Mouse (Mus musculus) gastrocnemius, postnatal 4 days (tissue): ENCODE measurements around the gene Tbcel. TPM values are rescaled to one million over a fixed set of nuclear protein-coding genes. Genes with fewer than 3 reads are reported as not detected.

Experiments
- DNase-seq, 2 experiments: peaks; one replicate each; pipeline ENCODE4 v3.0.0; 2021 to 2022; ENCODE audit warnings: low spot score in 2 of 2, mixed read lengths in 2 of 2
- total RNA-seq, 2 experiments: library from RNA; stranded (reverse); gene quantifications; 2 replicates each; pipeline ENCODE4 v1.2.3; 2021

Tbcel gene
- total RNA-seq, 2 experiments from 2014 or later = 23.2 to 26.4 TPM

DNA sequence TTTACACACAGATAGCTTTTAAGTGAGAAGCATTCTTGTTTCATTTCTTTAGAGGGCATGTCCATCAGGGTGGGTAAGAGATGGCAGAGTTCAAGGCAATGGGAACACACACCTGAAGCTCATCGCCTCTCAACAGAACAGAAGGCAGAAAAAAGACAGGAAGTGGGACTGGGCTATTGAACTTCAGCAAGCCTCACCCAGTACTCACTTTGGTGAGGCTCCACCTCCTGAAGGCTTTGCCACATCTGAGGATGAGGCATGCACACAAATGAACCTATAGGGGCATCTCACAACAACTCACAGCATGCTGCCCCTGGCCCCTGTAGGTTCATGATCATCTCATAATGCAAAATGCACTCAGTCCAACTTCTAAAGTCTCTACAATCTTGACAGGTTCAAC lies 19.5 kb downstream of the Tbcel start:
- no peak for DNase-seq

DNA sequence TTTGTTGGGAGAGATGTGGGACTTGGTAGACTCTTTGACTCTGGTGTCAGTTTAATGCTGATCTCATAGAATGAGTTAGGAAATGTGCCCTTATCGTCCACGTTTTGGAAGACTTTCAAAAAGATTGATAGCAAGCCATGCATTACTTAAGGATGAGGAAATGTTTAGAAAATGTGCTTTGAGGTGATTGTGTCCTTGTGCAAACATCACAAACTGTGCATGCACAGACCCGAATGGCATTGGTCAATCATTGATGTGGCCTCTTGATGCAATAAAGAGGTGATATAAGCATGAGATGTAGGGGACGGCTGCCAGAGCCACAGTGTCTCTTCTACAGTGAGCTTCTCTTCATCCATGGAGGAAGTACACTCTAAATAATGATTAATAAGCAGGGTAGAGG lies 20.7 kb downstream of the Tbcel start:
- DNase-seq = no peak

DNA sequence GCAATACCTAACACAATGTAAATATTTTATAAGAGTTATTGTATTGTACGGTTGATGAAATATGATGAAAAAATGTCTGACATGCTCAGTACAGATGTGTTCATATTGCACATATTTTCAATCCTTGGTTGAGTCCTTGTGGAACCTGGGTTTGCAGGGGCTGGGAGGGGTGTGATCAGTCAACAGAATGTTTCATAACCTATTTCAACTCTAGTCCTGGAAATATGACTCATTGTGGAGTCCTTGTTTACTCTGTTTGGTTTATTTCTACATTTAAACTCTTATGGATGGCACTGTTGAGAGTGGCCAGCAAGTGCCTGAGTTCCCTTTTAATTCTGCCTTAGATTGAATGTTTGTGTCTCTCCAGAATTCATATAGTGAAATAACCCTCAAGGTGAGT lies 22.9 kb downstream of the Tbcel start:
- DNase-seq = no peak

DNA sequence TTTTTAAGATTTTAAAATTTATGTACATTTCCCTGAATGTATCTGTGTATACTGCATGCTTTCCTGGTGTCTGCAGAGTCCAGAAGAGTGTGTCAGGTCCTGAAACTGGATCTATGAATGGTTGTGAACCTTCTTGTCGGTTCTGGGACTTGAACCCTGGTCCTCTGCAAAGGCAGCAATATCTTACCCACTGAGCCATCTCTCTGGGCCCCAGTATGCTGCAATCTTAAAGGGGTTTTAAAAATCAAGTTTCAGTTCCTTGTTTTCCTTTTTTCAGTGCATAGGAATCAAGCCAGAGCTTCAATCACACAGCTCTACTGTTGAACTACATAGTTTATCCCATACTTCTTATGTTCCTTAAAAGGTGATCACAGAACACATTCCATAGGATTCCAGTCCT lies 24.7 kb downstream of the Tbcel start:
- no peak for DNase-seq

DNA sequence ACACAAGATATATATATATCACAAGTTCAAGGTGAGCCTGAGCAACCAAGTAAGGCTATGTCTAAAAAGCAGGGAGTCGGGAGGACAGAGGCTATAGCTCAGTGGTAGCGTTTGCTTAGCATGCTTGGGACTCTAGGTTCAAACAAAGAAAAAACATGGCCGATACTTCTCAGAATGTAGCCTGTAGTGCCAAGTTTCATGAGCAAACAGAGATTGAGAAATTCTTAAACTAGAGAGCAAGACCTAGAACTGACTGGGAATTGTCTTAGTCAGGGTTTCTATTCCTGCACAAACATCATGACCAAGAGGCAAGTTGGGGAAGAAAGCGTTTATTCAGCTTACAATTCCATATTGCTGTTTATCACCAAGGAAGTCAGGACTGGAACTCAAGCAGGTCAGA lies 31.4 kb downstream of the Tbcel start:
- DNase-seq = no peak

DNA sequence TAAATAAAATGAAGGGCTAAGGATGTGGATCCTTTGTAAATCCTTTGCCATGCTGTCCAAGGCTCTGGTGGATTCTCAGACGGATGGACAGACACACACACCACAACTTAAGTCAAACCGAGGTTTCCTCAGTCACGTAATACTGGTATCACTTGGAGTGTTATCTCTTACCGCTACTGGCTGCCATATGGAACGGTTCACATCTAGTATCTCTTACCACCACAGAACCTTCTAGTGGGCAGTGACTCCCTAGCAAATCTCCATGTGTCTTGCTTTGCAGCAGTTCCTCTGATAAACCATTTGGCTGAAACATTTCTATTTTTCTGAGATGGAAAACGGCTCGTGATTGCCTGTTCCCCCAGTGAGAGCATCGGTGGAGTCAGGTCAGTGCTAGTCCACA lies 33.4 kb downstream of the Tbcel start:
- no peak for DNase-seq

DNA sequence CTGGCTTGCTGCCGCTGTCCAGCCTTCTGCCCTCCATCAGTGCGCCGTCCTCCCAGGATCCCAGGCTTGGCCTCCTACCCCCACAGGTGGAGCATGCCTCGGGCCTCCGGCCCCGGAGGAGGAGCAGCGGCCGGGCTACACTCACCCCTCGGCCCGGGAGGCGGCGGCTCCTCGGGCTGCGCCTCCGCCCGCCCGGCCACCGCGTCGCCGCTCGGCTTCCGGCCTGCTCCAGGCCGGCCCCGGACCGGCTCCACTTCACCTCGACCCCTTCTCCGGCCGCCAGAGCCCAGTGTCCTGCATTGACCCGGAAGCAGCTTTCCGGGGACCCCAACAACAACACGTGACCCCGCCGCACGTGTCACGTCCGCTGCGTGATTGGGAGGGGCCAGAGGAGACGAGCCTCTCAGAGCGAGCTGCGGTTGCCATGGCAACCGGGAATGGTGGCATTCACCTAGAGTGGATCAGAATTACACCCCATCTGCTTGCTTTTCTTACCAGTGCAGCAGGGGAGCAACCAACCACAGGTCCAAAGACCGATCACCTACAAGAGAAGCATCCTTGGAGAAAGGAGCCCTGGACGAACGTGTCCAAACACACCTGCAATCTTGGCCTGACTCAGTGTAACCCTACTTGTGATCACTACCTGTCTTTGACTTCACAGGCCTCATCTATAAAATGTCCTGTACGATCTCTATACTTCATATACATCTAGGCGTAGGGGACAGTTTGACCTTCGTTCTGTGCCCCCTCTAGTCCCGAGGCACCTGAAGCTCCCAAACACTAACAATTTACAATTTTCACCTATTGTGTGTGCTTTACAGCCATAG lies 35.5 kb downstream of the Tbcel start:
- DNase-seq = peak; percentile 75 to 86

DNA sequence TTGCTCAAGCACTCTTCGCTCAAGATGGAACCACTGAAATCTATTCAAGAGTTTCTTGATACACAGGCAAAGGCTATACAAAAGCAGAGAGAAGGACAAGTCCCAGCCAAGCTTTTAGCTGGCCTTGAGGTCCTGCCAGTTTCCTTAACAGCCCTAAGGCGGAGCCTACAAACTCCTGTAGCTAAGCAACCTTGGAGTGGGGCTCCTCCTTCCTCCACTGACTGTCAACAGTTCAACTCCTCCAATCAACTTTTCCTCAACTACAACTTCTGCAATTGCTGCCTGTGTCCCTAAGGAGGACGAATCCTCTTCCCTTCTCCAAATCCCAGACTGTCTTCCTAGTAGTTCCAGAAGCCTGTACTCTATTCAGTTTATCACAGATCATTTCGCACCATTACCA lies 36.4 kb downstream of the Tbcel start:
- DNase-seq = peak in 1 of 2 experiments; percentile 43

DNA sequence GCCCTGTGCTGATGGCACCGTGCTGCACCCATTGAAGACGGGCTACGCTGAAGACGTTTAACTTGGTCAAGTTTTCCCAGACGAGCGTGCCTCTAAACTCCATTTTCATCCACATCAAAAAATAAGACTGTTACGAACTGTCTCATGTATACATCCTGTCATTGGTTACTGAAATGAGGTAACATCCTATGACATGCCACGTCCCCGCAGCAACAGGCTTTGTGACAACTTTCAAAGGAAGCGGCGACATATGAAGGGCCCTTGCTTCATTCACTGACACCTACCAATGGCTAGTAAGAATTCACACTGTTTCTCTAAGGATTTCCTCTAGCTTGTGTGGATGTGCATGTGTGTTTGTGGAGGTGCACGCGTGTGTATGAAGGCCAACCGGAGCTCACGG lies 38.3 kb downstream of the Tbcel start:
- DNase-seq = no peak

DNA sequence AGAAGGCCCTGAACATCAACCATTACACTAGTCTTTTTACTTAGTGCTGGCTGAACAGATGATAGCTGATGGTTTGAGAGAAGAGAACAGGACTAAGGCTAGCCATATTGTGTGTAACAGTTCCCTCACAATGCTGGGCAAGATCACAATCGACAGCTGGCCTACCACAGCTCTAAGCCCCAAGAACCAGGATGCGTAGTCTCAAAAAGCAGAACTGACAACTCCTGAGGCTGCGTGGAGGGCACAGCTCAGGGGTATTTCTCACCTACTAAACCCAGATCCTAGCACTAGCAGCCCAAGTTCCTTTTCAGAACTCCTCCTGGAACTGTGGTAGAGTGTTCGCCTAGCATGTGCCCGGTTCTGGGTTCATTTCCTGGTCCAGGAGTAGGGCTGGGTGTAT lies 39.2 kb downstream of the Tbcel start:
- DNase-seq = no peak

DNA sequence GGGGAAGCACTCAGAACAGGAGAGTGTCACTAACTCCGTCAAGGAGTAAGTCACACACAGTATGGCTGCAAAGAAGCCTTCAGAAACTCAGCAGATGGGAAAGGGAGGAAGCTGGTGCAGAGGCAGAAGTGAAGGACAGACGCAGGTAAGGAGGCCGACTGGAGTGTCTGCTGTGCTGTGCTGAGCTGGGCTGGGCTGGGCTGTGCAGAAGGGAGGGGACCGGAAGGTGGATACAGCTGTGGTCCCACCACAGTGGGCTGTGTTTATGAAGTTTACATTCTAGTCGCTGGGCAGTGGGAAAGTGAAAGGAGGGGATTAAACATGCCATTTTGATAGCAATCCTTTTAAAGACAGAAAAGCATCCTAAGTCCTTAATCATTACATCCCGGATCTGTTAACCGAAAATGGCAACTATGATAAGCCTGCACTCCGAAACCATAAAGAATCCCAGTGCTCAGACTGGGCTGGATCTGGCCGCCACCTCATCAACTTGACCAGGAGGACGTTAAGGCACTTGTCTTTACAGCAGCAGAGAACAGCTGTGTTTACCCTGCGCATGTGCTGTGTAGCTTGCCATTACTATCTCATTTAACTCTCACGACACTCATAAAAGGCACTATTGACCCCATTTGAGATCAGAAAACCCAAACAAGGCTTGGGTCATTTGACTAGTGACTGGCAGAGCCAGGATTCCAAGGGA lies 40.3 kb downstream of the Tbcel start:
- DNase-seq = no peak

DNA sequence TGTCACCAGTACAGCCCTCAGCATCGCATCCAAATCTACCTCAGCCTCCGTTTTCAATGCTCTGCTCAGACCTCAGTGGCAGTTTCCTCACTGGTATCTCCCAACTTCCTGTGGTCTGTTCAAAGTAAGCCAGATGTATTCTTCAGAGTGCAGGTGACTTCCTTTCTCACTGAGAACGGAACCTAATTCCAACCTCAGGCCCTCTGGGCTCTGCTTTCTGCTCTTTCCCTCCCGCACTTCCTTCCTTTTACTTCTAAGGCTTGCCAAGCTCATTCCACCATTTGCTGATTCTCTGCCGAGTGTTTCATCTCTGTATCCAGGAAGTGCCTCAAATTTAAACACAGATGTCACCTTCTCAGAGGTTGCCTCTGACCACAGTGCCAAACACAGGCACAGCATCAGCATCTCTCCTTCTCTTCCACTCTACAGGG lies 41.9 kb downstream of the Tbcel start:
- DNase-seq = no peak

DNA sequence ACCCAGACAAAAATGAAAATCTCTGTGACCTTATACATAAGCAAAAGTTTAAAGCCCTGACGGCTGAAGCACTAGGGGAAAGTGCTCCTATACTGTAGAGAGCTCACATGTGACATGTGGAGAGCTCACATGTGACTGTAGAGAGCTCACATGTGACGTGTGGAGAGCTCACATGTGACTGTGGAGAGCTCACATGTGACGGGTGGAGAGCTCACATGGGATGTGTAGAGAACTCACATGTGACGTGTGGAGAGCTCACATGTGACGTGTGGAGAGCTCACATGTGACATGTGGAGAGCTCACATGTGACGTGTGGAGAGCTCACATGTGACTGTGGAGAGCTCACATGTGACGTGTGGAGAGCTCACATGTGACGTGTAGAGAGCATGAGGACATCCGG lies 43.4 kb downstream of the Tbcel start:
- no peak for DNase-seq

DNA sequence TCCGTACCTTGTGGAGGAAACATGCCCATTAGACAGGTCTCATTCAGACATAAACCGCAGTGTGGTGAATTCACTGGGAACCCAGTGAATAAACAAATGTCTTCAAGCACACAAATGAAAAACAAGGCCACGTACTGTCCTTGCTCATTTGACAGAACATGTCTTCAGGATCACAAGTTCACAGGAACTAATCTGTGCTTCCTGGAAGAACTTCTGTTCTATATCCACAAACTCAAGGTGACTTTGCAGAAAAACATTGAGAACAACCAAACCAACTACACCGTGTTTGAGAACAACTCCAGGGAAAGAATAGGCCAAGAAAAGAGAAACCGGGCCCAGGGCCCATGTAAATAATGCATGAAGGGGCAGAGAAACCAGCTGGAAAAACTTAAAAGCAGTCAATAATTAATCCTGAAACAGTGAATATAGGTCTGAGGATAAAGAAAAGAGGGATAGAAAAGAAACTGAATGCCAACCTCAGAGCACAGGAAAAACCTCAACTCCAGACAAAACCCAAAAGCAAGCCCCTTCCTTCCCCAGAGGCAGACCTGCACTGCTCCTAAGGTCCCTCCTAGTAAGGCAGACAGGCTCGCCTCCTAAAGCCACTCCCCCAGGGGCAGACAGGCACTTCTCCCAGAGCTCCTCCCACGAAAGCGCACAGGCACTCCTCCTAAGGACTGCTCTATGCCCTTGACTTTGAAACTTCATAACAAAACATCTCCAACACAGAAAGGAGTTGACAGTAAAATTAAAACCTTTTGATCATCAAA lies 44.2 kb downstream of the Tbcel start:
- no peak for DNase-seq

DNA sequence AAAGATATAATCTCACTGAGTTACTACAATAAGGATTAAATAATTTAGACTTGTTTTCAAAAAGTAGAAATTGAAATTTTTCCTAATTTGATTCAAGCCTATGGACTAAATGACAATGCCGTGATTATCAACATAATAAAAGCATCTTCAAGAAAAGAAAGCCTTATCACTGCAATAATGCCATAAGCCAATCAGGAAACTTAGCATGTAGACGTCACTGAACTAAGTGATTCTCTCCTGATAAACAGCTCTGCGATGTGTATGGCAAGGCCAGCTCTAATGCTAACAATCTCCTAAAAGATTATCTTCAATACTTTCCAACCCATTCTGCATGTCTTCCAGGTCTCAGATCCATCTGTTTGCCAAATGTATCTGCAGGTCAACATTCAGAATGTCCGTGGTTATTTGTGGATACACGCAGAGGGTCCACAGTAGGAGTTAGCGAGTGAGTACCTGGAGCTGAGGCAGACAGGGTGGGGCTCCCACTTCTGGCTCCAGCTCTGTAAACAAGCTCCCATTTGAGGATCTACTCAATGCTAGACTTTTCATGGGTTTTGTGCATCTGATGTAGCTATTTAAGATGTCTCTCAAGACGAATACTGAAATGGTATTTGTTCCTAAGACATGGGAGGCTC lies 44.9 kb downstream of the Tbcel start:
- no peak for DNase-seq

DNA sequence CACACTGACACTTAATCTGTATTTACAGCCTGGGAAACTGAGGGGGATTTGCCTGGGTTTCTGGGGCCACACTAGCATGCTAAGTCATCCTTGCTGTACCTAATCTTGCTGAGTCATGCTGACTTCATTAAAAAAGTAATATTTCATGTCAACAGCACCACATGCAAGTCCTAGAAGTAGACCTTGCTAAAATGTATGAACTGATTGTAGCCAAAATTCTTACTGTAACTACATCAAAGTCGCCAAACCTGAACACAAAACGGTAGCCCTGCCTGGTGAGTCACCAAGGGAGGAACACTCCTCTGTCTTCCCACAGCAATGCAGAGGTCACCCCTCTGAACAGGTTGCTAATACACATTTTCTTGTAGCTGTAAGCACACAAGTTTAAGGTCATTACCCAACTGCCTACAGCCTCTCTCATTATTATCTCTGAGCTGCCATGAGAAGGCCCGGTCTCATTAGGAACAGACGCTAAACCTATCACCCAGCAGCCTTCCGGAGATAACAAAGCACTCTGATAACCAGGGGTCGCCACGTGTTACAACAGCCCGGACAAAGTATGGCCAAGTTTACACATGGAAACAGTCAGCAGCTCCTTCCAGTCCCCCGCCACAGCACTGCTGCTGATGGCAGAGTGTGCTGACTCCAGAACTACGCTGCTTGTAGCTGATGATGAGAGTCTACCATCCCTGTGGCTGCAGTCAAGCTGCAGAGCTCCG lies 46.1 kb downstream of the Tbcel start:
- no peak for DNase-seq

DNA sequence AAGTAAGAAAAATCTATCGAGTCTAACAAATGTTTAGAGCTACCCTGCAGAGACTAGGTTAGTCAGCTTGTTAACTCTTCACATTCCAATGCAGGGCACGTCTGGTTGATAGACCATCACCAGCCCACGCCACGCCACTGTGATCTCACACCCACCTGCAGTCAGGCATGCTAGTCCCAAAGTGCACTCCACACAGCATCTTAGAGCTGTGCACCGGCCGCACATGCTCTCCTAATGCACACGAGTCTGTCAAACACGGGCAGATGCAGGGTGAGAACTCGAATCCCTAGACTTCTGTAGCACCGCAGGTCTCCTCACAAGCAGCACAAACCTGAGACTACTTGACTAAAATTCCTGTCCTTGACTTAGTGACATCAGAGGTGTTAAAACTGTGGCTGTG lies 47.3 kb downstream of the Tbcel start:
- no peak for DNase-seq

DNA sequence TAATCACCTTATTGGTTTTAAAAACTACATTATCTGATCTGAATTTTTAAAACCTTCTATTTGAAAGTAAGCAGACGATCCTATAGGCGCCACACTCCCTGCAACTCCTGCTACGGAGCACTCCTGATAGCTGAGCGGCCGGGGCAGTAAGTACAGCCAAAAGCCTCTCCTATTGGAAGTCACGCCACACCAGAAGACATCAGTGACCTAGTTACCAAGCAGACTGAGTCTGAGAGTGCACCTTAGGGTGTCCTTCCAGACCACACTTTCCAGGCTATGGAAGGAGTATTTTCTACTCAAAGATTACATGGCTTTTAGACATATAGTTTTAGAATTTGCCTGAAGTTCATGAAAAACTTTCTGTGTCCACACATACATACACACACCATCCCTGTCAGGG lies 47.9 kb downstream of the Tbcel start:
- no peak for DNase-seq

DNA sequence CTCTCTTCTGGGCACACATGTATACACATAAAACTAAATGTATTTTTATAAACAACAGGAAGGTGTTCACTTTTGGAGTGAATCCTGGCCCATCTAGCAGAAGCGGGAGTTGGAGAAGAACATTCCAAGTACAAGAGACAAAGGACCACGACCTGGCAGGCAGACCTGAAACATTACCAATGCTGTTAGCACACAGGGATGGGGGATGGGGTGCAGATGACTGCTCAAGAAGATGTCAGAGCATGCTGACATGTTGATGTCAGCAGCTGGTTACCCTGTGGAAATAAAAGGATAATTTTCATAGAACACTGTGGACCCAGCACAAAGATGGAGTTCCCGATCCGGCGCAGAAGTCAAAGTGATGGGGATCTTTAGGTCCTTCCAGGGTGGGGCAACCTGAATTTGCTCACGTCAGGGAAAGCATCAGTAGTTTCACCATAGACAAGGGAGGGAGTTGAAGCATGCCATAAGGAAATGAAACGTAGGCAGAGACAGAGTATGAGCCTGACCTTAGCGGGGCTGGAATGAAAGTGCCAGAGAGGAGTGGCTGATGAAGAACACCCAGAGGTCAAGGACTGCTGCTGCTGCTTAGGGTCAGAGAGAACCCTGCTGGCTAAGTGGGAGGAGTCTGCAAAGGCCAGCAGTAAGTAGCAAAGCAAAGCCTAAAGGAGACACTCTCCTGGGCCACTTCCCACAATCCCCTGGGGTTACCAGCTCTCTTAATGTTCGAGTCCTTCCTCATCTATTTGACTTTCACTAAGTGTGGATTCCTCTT lies 48.7 kb downstream of the Tbcel start:
- no peak for DNase-seq

DNA sequence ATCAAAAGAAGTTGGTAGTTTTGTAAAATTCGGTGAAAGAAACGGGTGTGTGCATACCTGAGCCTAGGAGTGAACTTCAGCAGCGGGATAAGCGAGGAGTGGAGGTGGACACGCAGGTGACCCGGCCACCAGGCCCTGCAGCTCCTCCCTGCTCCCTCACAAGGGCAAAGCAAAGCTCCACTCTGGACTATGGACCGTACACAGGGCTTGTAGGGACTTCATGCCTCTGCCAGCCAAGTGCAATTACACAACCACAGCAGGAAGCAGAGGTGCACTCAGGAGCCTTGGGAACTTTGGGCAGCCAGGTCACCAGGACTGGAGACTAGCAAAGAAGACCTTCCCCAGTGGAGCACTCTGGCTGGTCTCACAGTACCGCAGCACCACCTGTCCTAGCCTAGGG lies 50.1 kb downstream of the Tbcel start:
- no peak for DNase-seq
